Mouse (Mus musculus) limb, embryonic 15.5 days (tissue): ENCODE results near the gene Prex1. TPM values are rescaled to one million over a fixed set of nuclear protein-coding genes. Genes with fewer than 3 reads are reported as not detected.

Experiments
- ATAC-seq: fragments of 200-750 bp; cut with Nextera tagmentation; 2 replicates; pipeline ENCODE4 v1.8.0; 2017; ENCODE audit warnings: low read depth, moderate TSS enrichment; ENCODE audit not compliant: insufficient number of reproducible peaks, low FRiP score, low TSS enrichment
- H3K27ac ChIP-seq: fragments of 300-500 bp; sonication (generic); 2 replicates; pipeline ENCODE4 v1.5.1; 2015; ENCODE audit warnings: moderate library complexity, mild to moderate bottlenecking, inconsistent platforms
- H3K27me3 ChIP-seq: fragments of 300-500 bp; sonication (generic); 2 replicates; pipeline ENCODE4 v1.6.1; 2015; ENCODE audit warnings: inconsistent platforms
- H3K36me3 ChIP-seq: fragments of 300-500 bp; sonication (generic); 2 replicates; pipeline ENCODE4 v1.6.1; 2015; ENCODE audit warnings: inconsistent platforms
- H3K4me1 ChIP-seq: fragments of 300-500 bp; sonication (generic); 2 replicates; pipeline ENCODE4 v1.6.1; 2015; ENCODE audit warnings: inconsistent platforms
- H3K4me2 ChIP-seq: fragments of 300-500 bp; sonication (generic); 2 replicates; pipeline ENCODE4 v1.6.1; 2015; ENCODE audit warnings: mild to moderate bottlenecking, inconsistent platforms
- H3K4me3 ChIP-seq: fragments of 300-500 bp; sonication (generic); 2 replicates; pipeline ENCODE4 v1.5.1; 2015; ENCODE audit warnings: mild to moderate bottlenecking, inconsistent platforms
- H3K9ac ChIP-seq: fragments of 300-500 bp; sonication (generic); 2 replicates; pipeline ENCODE4 v1.6.1; 2015; ENCODE audit warnings: inconsistent platforms
- H3K9me3 ChIP-seq: fragments of 300-500 bp; sonication (generic); 2 replicates; pipeline ENCODE4 v1.6.1; 2016; ENCODE audit warnings: inconsistent platforms
- WGBS: fragments of 180-500 bp; shearing (Covaris S2); methylation state at CpG from one replicate; pipeline ENCODE4 v1.1.7; 2015; 5-methylcytosine and 5-hydroxymethylcytosine counted together
- polyA plus RNA-seq: library from polyadenylated mRNA; unstranded; fragments of >200 nt; fragmentation: Nextera tagmentation; extraction: Ambion mirVana; gene quantifications from 2 replicates; pipeline ENCODE4 v1.2.1, GENCODE M21; 2015

Gene Prex1
- polyA plus RNA-seq, 1 experiment from 2014 or later = 19.1 TPM

GRCm38 (mm10) chr2:166606053-166606452 lies 107.6 kb downstream of the Prex1 start:
- Histone ChIP-seq H3K27ac (peak overlapping the region; percentile 43; the same call in 1 of the 2 replicates), H3K4me2 (no peak overlapping the region), H3K4me1 (peaks cover 35% of the 10 kb centered on the region), H3K4me3 (no peak overlapping the region), H3K36me3 (peaks cover 4% of the 10 kb centered on the region; the same call in 1 of the 2 replicates), H3K9me3 (no peaks in the 10 kb centered on the region), H3K9ac (no peak overlapping the region), H3K27me3 (no peaks in the 10 kb centered on the region)
- 52% methylated on average over 6 of the region's 6 CpGs for WGBS
- ATAC-seq = peak; percentile 21; the same call in 1 of the 2 replicates

GRCm38 (mm10) chr2:166605164-166605831 lies 108.3 kb downstream of the Prex1 start:
- Histone ChIP-seq H3K36me3 (peaks cover 5% of the 10 kb centered on the region; the same call in 1 of the 2 replicates), H3K9ac (no peak overlapping the region), H3K9me3 (no peaks in the 10 kb centered on the region), H3K4me2 (no peak overlapping the region), H3K27me3 (no peaks in the 10 kb centered on the region), H3K4me1 (peaks cover 35% of the 10 kb centered on the region), H3K4me3 (no peak overlapping the region), H3K27ac (peak overlapping the region; percentile 43)
- ATAC-seq = no peak
- WGBS = 36% methylated on average over 12 of the region's 12 CpGs

- Histone ChIP-seq H3K9ac (no peak overlapping the region), H3K27me3 (no peaks in the 10 kb centered on the region), H3K9me3 (no peaks in the 10 kb centered on the region), H3K4me1 (peaks cover 29% of the 10 kb centered on the region), H3K27ac (no peak overlapping the region), H3K4me3 (no peak overlapping the region), H3K36me3 (peaks cover 13% of the 10 kb centered on the region; the same call in 1 of the 2 replicates), H3K4me2 (no peak overlapping the region)
- ATAC-seq = no peak
- WGBS = 88% methylated on average over 3 of the region's 3 CpGs
These were observed 110.7 kb downstream of the Prex1 start for GRCm38 (mm10) chr2:166602948-166603347.

- WGBS = 88% methylated on average over 18 of the region's 18 CpGs
- Histone ChIP-seq H3K27ac (no peak overlapping the region), H3K9me3 (no peaks in the 10 kb centered on the region), H3K27me3 (no peaks in the 10 kb centered on the region), H3K4me2 (no peak overlapping the region), H3K36me3 (peaks cover 13% of the 10 kb centered on the region; the same call in 1 of the 2 replicates), H3K9ac (no peak overlapping the region), H3K4me3 (no peak overlapping the region), H3K4me1 (peaks cover 32% of the 10 kb centered on the region)
- ATAC-seq = no peak
These were observed 112.2 kb downstream of the Prex1 start for GRCm38 (mm10) chr2:166601420-166601819.

GRCm38 (mm10) chr2:166598453-166599155 lies 115.0 kb downstream of the Prex1 start:
- 87% methylated on average over 12 of the region's 12 CpGs for WGBS
- Histone ChIP-seq H3K27ac (no peak overlapping the region), H3K27me3 (no peaks in the 10 kb centered on the region), H3K4me2 (no peak overlapping the region), H3K4me1 (peaks cover 27% of the 10 kb centered on the region), H3K4me3 (no peak overlapping the region), H3K9ac (no peak overlapping the region), H3K9me3 (no peaks in the 10 kb centered on the region), H3K36me3 (peaks cover 13% of the 10 kb centered on the region; the same call in 1 of the 2 replicates)
- no peak for ATAC-seq

- Histone ChIP-seq H3K4me1 (peaks cover 28% of the 10 kb centered on the region), H3K4me3 (no peak overlapping the region), H3K27me3 (no peaks in the 10 kb centered on the region), H3K9me3 (no peaks in the 10 kb centered on the region), H3K4me2 (no peak overlapping the region), H3K27ac (peak overlapping the region; percentile 33; the same call in 1 of the 2 replicates), H3K9ac (no peak overlapping the region), H3K36me3 (peaks cover 13% of the 10 kb centered on the region; the same call in 1 of the 2 replicates)
- WGBS = 59% methylated on average over 6 of the region's 6 CpGs
- no peak; the same call in 1 of the 2 replicates for ATAC-seq
These were observed 115.9 kb downstream of the Prex1 start for GRCm38 (mm10) chr2:166597763-166598162.

GRCm38 (mm10) chr2:166592034-166592912 lies 121.4 kb downstream of the Prex1 start:
- Histone ChIP-seq H3K27ac (no peak overlapping the region), H3K4me1 (peaks cover 17% of the 10 kb centered on the region), H3K4me3 (no peak overlapping the region), H3K9ac (no peak overlapping the region), H3K36me3 (peaks cover 18% of the 10 kb centered on the region), H3K9me3 (no peaks in the 10 kb centered on the region), H3K27me3 (no peaks in the 10 kb centered on the region), H3K4me2 (no peak overlapping the region)
- 41% methylated on average over 21 of the region's 21 CpGs for WGBS
- no peak for ATAC-seq

GRCm38 (mm10) chr2:166584491-166584890 lies 129.1 kb downstream of the Prex1 start:
- Histone ChIP-seq H3K9ac (no peak overlapping the region), H3K27ac (no peak overlapping the region), H3K4me2 (no peak overlapping the region), H3K27me3 (no peaks in the 10 kb centered on the region), H3K36me3 (peaks cover 68% of the 10 kb centered on the region), H3K4me3 (no peak overlapping the region), H3K4me1 (no peaks in the 10 kb centered on the region), H3K9me3 (no peaks in the 10 kb centered on the region)
- WGBS = 79% methylated on average over 3 of the region's 3 CpGs
- no peak for ATAC-seq

- ATAC-seq = no peak
- peaks cover 68% of the 10 kb centered on the region for H3K36me3 ChIP-seq
These were observed 130.3 kb downstream of the Prex1 start for GRCm38 (mm10) chr2:166583292-166583691.

GRCm38 (mm10) chr2:166581881-166582583 lies 131.6 kb downstream of the Prex1 start:
- no peak for ATAC-seq
- Histone ChIP-seq H3K4me2 (no peak overlapping the region), H3K4me1 (no peaks in the 10 kb centered on the region)

More at GRCm38 (mm10) chr2:166583292-166583691, 130.3 kb downstream of the Prex1 start:
- Histone ChIP-seq H3K27me3 (no peaks in the 10 kb centered on the region), H3K4me1 (no peaks in the 10 kb centered on the region), H3K9me3 (no peaks in the 10 kb centered on the region), H3K4me2 (no peak overlapping the region), H3K4me3 (no peak overlapping the region), H3K9ac (no peak overlapping the region), H3K27ac (no peak overlapping the region)
- WGBS = 87% methylated on average over 5 of the region's 5 CpGs

GRCm38 (mm10) chr2:166579793-166580192 lies 133.8 kb downstream of the Prex1 start:
- Histone ChIP-seq H3K27ac (no peak overlapping the region), H3K4me1 (no peaks in the 10 kb centered on the region), H3K4me2 (no peak overlapping the region), H3K27me3 (no peaks in the 10 kb centered on the region), H3K4me3 (no peak overlapping the region), H3K36me3 (peaks cover 44% of the 10 kb centered on the region), H3K9ac (no peak overlapping the region), H3K9me3 (no peaks in the 10 kb centered on the region)
- WGBS = 82% methylated on average over 5 of the region's 5 CpGs
- no peak for ATAC-seq

More at GRCm38 (mm10) chr2:166581881-166582583, 131.6 kb downstream of the Prex1 start:
- Histone ChIP-seq H3K27ac (no peak overlapping the region), H3K9me3 (no peaks in the 10 kb centered on the region), H3K9ac (no peak overlapping the region), H3K27me3 (no peaks in the 10 kb centered on the region), H3K36me3 (peaks cover 62% of the 10 kb centered on the region), H3K4me3 (no peak overlapping the region)
- WGBS = 89% methylated on average over 21 of the region's 21 CpGs
